Mouse (Mus musculus): ENCODE data around the gene Clec10a.

Clec10a gene

GRCm38 (mm10) chr11:70189319-70190134 is 33.5 kb downstream of the Clec10a start:
- no peak for DNase-seq

DNA sequence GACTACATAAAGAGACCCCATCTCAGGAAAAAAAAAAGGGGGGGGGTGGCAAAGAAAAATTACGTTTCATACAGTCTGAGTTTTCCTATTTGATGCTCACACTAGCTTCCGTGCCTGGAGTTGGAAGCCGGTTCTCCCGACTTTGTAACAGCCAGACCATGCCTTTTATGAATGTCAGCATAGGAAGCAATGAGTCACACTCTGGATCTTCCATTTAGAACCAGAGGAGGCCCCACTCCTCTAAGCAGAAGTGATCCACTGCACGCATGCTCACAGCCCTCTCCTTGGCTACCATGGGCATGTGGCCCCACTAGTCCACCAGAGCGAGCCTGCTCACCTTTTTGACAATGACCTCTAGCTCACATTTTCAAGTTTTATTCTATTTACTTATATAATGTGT is 35.2 kb downstream of the Clec10a start:
- no peak for DNase-seq

- no peak for DNase-seq
These were observed 36.2 kb downstream of the Clec10a start for GRCm38 (mm10) chr11:70192157-70192556.

DNA sequence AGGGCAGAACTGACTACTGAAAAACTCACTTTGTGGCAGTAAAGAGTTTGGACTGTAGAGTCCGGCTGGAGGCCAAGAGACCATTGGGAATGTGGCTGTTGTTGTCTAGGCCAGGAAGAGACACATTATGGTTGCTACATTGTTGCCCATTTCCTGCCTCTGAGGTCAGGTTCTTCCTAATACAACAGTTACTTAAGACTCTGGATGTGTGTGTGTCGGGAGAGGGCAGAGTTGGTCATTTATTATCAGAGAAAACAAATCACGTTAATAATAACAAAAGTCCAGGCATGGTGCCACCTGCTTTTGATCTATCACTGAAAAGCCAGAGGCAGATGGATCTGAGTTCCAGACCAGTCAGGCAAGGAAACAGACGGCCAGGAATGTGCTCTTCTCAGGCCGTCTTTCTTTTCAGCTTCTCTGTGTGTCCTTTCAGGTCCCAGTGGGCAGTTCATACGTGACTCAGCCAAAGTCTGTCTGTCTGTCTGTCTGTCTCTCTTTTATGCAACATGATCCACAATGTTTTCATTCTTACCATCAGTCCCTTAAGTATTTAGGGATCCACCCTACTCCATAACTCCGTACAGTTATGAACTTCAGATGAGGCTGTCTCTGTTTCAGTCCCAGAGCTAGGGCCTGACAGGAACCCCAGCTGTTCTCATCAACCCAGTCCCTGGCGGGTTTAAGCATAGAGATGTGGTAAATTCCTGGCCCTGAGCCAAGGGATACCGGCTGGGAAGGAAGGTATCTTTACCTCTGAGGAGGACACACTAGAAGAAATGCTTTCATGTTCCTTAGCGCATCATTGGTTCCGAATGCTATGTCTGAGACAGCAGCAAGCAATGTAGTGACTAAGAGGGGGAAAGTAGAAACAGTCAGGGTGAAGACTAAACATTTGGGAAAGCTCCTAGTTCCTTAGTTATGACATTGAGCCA is 37.6 kb downstream of the Clec10a start:
- no peak for DNase-seq

DNA sequence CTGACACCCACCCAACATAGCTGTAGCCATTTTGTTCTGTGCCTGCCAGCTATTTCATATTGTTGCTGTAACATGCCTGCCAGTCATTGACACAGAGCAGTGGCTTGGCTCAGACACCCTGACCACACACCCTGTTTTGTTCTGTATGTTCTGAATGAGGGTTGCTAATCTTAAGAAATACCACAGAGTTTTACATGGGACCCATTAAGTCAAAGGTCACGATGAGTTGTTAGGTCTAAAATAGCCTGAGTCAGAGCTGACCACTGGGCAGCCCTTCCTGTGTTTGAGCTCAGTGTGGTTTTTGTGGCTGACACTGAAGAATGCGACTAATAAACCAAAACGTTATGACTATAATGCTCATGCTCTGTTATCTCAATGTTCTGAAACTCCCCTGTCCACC is 42.3 kb downstream of the Clec10a start:
- DNase-seq, result no peak

DNA sequence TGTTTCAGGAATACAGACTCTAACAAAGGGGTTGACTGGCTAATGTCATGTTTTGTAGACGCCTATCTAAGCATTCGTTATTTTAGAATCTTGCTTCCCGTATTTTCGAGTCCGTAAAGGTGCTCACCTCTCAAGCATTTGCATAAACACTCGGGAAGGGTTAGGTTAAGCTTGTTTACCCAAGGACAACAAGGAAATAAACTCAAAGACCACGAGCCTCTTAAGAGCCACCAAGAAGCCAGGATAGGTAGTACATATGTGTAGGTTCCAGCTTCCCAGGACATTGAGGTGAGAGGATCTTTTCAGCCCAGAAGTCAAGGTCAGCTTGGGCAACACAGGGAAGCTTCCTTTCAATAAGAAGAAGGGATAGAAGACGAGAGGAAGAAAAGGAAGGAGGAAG is 43.1 kb downstream of the Clec10a start:
- DNase-seq, result no peak

- no peak for DNase-seq
These were observed 44.1 kb downstream of the Clec10a start for GRCm38 (mm10) chr11:70200036-70200608.

GRCm38 (mm10) chr11:70201691-70202090 is 45.7 kb downstream of the Clec10a start:
- DNase-seq, result peak; percentile 91

- DNase-seq, result no peak
These were observed 50.8 kb downstream of the Clec10a start for GRCm38 (mm10) chr11:70206801-70207200.

GRCm38 (mm10) chr11:70207283-70207682 is 51.3 kb downstream of the Clec10a start:
- DNase-seq, result no peak

DNA sequence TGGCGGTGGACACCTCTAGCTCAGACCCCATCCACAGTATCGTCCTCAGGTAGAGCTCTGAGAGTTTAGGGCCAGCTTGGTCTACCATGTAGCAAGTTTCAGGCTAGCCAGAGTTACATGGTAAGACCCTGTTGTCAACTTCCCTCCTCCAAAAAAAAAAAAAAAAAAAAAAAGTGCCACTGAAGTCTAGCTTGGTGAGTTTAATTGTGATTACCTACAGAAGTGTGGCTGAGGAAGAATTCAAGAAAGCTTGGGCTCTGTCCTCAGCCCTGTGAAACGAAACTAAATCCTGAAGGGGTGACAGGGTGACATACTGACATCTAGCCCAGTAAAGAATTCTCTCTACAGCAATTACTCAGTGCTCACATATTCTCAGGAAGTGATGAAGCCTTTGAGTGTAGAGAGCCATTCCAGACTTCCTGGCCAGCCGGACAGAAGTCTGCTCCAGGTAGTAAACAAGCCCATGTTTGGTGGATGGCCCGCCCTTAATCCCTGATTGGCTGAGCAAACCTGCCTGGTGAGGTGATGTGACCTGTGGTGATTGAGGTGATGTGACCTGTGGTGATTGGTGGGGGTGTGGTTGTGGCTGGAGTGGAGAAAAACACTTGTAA is 52.9 kb downstream of the Clec10a start:
- no peak for DNase-seq

- DNase-seq, result no peak
These were observed 54.7 kb downstream of the Clec10a start for GRCm38 (mm10) chr11:70210681-70211080.

GRCm38 (mm10) chr11:70211972-70212371 is 56.0 kb downstream of the Clec10a start:
- DNase-seq, result no peak

- DNase-seq, result no peak
These were observed 56.4 kb downstream of the Clec10a start, which contains the start of gene Slc16a11 for GRCm38 (mm10) chr11:70212423-70212822. Gene Slc16a11, plus strand, starts transcription at chr11:70212752.

DNA sequence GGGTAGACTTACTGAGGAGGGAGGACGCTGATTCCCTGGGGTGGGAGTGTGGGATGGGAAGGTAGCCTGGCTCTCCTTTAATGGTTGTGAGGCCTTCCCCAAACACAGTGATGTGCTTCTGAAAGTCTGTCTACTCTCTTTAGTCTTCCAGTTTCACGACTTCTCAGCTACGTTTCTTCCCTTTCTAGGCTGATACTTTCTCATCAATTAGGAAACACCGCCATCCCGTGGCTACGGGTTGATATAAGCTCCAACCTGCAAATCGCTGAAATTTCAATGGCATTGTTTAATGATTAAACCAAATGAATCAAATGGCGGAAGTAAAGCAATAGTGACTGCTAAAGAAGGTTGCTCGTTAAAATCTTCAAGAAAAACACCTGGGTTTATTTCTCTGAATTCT is 56.9 kb downstream of the Clec10a start:
- DNase-seq, result peak; percentile 72

GRCm38 (mm10) chr11:70213736-70214135 is 57.7 kb downstream of the Clec10a start:
- no peak for DNase-seq

- DNase-seq, result no peak
These were observed 58.3 kb downstream of the Clec10a start for GRCm38 (mm10) chr11:70214191-70214855.

- no peak for DNase-seq
These were observed 58.8 kb downstream of the Clec10a start for GRCm38 (mm10) chr11:70214856-70215209.

GRCm38 (mm10) chr11:70215301-70215700 is 59.3 kb downstream of the Clec10a start:
- DNase-seq, result no peak

DNA sequence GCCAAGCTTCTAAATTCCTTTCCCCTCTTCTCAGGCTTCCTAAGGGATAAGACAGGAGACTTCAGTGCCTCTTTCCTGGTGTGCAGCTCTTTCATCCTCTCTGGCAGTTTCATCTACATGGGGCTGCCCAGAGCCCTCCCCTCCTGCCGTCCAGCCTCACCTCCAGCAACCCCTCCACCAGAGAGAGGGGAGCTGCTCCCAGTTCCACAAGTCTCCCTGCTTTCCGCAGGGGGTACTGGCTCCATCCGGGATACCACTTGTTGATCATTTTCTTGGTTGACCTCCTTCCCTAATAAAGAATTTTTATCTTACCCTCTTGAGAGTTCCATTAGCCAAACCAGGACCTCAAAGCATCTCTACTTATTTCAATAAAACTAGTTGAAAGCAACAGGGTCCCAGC is 60.1 kb downstream of the Clec10a start:
- DNase-seq, result no peak

DNA sequence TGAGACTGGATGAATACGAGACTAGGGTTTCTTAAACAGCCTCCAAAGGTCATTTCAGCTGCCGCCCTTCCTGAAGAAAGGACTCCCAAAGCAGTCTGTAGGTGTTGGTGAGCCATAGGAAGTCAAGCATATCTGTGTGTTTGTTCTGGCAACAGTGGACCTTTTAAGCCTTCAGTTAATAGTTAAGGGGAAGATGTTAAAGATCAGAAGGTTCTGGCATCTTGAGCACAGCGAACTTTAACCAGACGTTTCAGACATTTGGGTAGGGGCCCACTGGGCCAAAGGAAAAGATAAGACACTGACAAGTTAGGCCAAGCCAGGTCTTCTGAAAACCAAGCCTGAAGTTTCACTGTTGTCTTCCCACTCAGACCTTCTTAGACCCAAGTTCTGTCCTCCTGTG is 62.0 kb downstream of the Clec10a start:
- no peak for DNase-seq

- no peak for DNase-seq
These were observed 62.9 kb downstream of the Clec10a start for GRCm38 (mm10) chr11:70218741-70219470.

Measured in right cerebral cortex, postnatal 4 days (tissue).